Mouse (Mus musculus): ENCODE measurements around the gene Hcn2. TPM values are rescaled to one million over a fixed set of nuclear protein-coding genes. Genes with fewer than 3 reads are reported as not detected.

The Hcn2 gene
- polyA plus RNA-seq, 1 experiment from 2014 or later = not detected

- H3K27me3 ChIP-seq (ENCODE audit: insufficient read depth, low read length) = no peaks in the 10 kb centered on the region
- no peaks in the 10 kb centered on the region for H3K9me3 ChIP-seq (ENCODE audit: low read depth, low read length)
- no peaks in the 10 kb centered on the region for H3K36me3 ChIP-seq (ENCODE audit: insufficient read depth)
- H3K27ac ChIP-seq (ENCODE audit: low read depth) = no peak overlapping the region
- DNase-seq = no peak
- ATAC-seq (ENCODE audit: insufficient read depth) = no peak
- no peak overlapping the region for H3K9ac ChIP-seq
- peak; percentile 45 for TF ChIP-seq CTCF (IDR thresholded peaks at IDR 0.05; ENCODE audit: low read depth)
- no peak overlapping the region for H3K4me2 ChIP-seq
- no peak overlapping the region for H3K4me3 ChIP-seq (ENCODE audit: low read depth, low read length)
- peaks cover 9% of the 10 kb centered on the region for H3K4me1 ChIP-seq (ENCODE audit: insufficient read depth)
- WGBS = 49% methylated on average over 3 of the region's 3 CpGs
These were observed 44.4 kb upstream of the Hcn2 start for GRCm38 (mm10) chr10:79672088-79672455.

- ATAC-seq (ENCODE audit: insufficient read depth) (no peak), DNase-seq (no peak)
- Histone ChIP-seq H3K36me3 (ENCODE audit: insufficient read depth) (no peaks in the 10 kb centered on the region), H3K9ac (no peak overlapping the region), H3K27me3 (ENCODE audit: insufficient read depth, low read length) (no peaks in the 10 kb centered on the region), H3K4me1 (ENCODE audit: insufficient read depth) (peaks cover 9% of the 10 kb centered on the region), H3K9me3 (ENCODE audit: low read depth, low read length) (no peaks in the 10 kb centered on the region), H3K4me3 (ENCODE audit: low read depth, low read length) (no peak overlapping the region), H3K4me2 (no peak overlapping the region), H3K27ac (ENCODE audit: low read depth) (no peak overlapping the region)
- WGBS = 89% methylated on average over 3 of the region's 3 CpGs
- no peak for TF ChIP-seq CTCF (IDR thresholded peaks at IDR 0.05; ENCODE audit: low read depth)
These were observed 43.4 kb upstream of the Hcn2 start for GRCm38 (mm10) chr10:79673054-79673453.

DNA sequence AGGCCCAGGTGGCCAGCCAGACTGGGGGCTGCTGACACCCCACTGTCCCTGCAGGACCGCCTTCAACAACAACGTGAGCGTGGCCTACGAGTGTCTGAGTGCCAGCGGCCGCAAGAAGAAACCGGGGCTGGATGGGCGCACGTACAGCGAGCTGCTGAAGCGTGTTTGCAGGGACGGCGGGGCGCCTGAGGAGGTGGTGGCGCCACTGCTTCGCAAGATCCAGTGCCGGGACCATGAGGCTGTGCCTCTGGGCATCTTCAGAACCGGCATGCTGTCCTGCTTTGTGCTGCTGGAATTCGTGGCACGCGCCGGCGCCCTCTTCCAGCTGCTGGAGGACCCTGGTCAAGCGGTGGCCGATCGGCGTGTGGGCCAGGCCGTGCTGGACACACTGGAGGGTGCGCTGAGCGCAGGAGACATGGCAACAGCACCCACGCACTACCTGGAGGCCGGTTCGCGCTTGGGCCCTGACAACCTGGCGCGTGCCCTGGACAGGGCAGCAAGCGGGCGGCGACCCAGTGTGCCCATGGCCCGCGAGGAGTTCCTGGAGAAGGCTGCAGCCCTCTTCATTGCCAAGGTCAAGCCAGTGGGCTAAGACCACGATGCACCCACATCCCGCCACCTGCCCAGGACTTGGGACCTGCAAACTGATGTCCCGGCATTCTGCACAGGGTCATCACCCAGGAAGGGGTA is 40.9 kb upstream of the Hcn2 start:
- Histone ChIP-seq H3K4me1 (ENCODE audit: insufficient read depth) (peaks cover 4% of the 10 kb centered on the region; the same call in 1 of the 2 replicates), H3K4me3 (ENCODE audit: low read depth, low read length) (no peak overlapping the region), H3K9ac (no peak overlapping the region), H3K27me3 (ENCODE audit: insufficient read depth, low read length) (no peaks in the 10 kb centered on the region), H3K4me2 (no peak overlapping the region), H3K9me3 (ENCODE audit: low read depth, low read length) (no peaks in the 10 kb centered on the region), H3K27ac (ENCODE audit: low read depth) (no peak overlapping the region), H3K36me3 (ENCODE audit: insufficient read depth) (no peaks in the 10 kb centered on the region)
- 45% methylated on average over 44 of the region's 44 CpGs for WGBS
- ATAC-seq (ENCODE audit: insufficient read depth) (no peak), DNase-seq (no peak)
- no peak for TF ChIP-seq CTCF (IDR thresholded peaks at IDR 0.05; ENCODE audit: low read depth)

GRCm38 (mm10) chr10:79680606-79681495 is 35.6 kb upstream of the Hcn2 start:
- Histone ChIP-seq H3K27ac (ENCODE audit: low read depth) (peak overlapping the region; percentile 72), H3K4me2 (peak overlapping the region; percentile 76), H3K9ac (peak overlapping the region; percentile 45), H3K4me1 (ENCODE audit: insufficient read depth) (peaks cover 7% of the 10 kb centered on the region), H3K9me3 (ENCODE audit: low read depth, low read length) (no peaks in the 10 kb centered on the region), H3K36me3 (ENCODE audit: insufficient read depth) (peaks cover 15% of the 10 kb centered on the region), H3K4me3 (ENCODE audit: low read depth, low read length) (peak overlapping the region; percentile 79), H3K27me3 (ENCODE audit: insufficient read depth, low read length) (no peaks in the 10 kb centered on the region)
- DNase-seq (no peak), ATAC-seq (ENCODE audit: insufficient read depth) (peak; percentile 28; the same call in 1 of the 2 replicates)
- TF ChIP-seq CTCF (IDR thresholded peaks at IDR 0.05; ENCODE audit: low read depth) = no peak
- 26% methylated on average over 11 of the region's 11 CpGs for WGBS

- WGBS = under 1% methylated on average over 78 of the region's 84 CpGs
- H3K27ac ChIP-seq (ENCODE audit: low read depth) = peak within 1 kb of the TSS; percentile 72
- H3K4me2 ChIP-seq = peak within 1 kb of the TSS; percentile 76
- H3K36me3 ChIP-seq (ENCODE audit: insufficient read depth) = peaks cover 24% of the 10 kb centered on the region
- peak; percentile 15; the same call in 1 of the 2 replicates for TF ChIP-seq CTCF (IDR thresholded peaks at IDR 0.05; ENCODE audit: low read depth)
- H3K4me1 ChIP-seq (ENCODE audit: insufficient read depth) = peaks cover 7% of the 10 kb centered on the region
- DNase-seq (peak; percentile 99), ATAC-seq (ENCODE audit: insufficient read depth) (peak; percentile 94)
- peak within 1 kb of the TSS; percentile 79 for H3K4me3 ChIP-seq (ENCODE audit: low read depth, low read length)
- H3K9ac ChIP-seq = peak within 1 kb of the TSS; percentile 80
- H3K27me3 ChIP-seq (ENCODE audit: insufficient read depth, low read length) = no peaks in the 10 kb centered on the region
- H3K9me3 ChIP-seq (ENCODE audit: low read depth, low read length) = no peaks in the 10 kb centered on the region
These were observed 34.7 kb upstream of the Hcn2 start, which contains the start of gene Cdc34 for GRCm38 (mm10) chr10:79681591-79682245. Cdc34 (plus strand) TSS chr10:79682195.

DNA sequence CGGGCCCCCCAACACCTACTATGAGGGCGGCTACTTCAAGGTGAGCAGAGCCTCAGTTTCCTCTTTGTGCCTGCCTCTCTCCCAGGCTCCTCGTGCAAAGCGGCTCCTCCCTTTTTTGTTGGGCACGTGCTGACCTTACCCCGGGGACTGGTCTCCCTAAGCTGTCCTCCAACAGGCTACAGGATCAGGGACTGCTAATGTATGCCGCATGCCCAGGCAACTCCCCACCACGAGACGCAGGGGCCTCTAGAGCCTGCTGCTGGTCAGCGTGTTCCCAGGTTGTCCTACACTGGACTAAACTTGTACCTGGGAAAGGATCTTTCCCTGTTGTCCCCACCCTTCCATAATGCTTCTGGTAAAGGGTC is 33.9 kb upstream of the Hcn2 start:
- TF ChIP-seq CTCF (IDR thresholded peaks at IDR 0.05; ENCODE audit: low read depth) = no peak
- no peaks in the 10 kb centered on the region for H3K27me3 ChIP-seq (ENCODE audit: insufficient read depth, low read length)
- peak overlapping the region; percentile 80 for H3K9ac ChIP-seq
- ATAC-seq (ENCODE audit: insufficient read depth) = peak; percentile 3; the same call in 1 of the 2 replicates
- peaks cover 7% of the 10 kb centered on the region for H3K4me1 ChIP-seq (ENCODE audit: insufficient read depth)
- peak overlapping the region; percentile 72 for H3K4me2 ChIP-seq
- H3K36me3 ChIP-seq (ENCODE audit: insufficient read depth) = peaks cover 32% of the 10 kb centered on the region
- WGBS = 0% methylated on average over 10 of the region's 10 CpGs
- H3K27ac ChIP-seq (ENCODE audit: low read depth) = peak overlapping the region; percentile 72
- no peak for DNase-seq
- peak overlapping the region; percentile 79 for H3K4me3 ChIP-seq (ENCODE audit: low read depth, low read length)
- no peaks in the 10 kb centered on the region for H3K9me3 ChIP-seq (ENCODE audit: low read depth, low read length)
